Mouse (Mus musculus) stomach, embryonic 14.5 days (tissue): ENCODE results near the gene Hivep2. TPM values are rescaled to one million over a fixed set of nuclear protein-coding genes. Genes with fewer than 3 reads are reported as not detected.
A peak's percentile ranks its signal among the peaks of the same experiment; 100 is the strongest.

Experiments
- ATAC-seq: fragments of 200-750 bp; cut with Nextera tagmentation; 2 replicates; pipeline ENCODE4 v1.8.0; 2017; ENCODE audit warnings: low read depth, moderate TSS enrichment; ENCODE audit not compliant: insufficient number of reproducible peaks, insufficient read depth, low FRiP score
- H3K27ac ChIP-seq: fragments of 300-500 bp; sonication (generic); 2 replicates; pipeline ENCODE4 v1.5.1; 2014; ENCODE audit warnings: mild to moderate bottlenecking, low read length, moderate library complexity, mixed read lengths
- H3K27me3 ChIP-seq: fragments of 300-500 bp; sonication (generic); 2 replicates; pipeline ENCODE4 v1.6.1; 2014; ENCODE audit warnings: low read length, control low read depth, mixed read lengths; ENCODE audit not compliant: control insufficient read depth, insufficient read depth
- H3K36me3 ChIP-seq: fragments of 300-500 bp; sonication (generic); 2 replicates; pipeline ENCODE4 v1.6.1; 2014; ENCODE audit warnings: mild to moderate bottlenecking, control low read depth, low read length, moderate library complexity, mixed read lengths; ENCODE audit not compliant: control insufficient read depth, insufficient read depth
- H3K4me1 ChIP-seq: fragments of 300-500 bp; sonication (generic); 2 replicates; pipeline ENCODE4 v1.6.1; 2014; ENCODE audit warnings: low read length, control low read depth, mixed read lengths; ENCODE audit not compliant: control insufficient read depth, insufficient read depth
- H3K4me2 ChIP-seq: fragments of 300-500 bp; sonication (generic); replicated peaks from 2 replicates; pipeline ENCODE4 v1.6.1; 2014; ENCODE audit warnings: low read depth, low read length, control low read depth
- H3K4me3 ChIP-seq: fragments of 300-500 bp; sonication (generic); 2 replicates; pipeline ENCODE4 v1.5.1; 2014; ENCODE audit warnings: low read depth, low read length, control low read depth
- H3K9ac ChIP-seq: fragments of 300-500 bp; sonication (generic); replicated peaks from 2 replicates; pipeline ENCODE4 v1.6.1; 2014; ENCODE audit warnings: low read depth, mild to moderate bottlenecking, control low read depth, low read length, moderate library complexity, mixed read lengths
- H3K9me3 ChIP-seq: fragments of 300-500 bp; sonication (generic); 2 replicates; pipeline ENCODE4 v1.6.1; 2016; ENCODE audit warnings: low read depth, low read length, control low read depth; ENCODE audit not compliant: control insufficient read depth
- WGBS: fragments of 180-500 bp; shearing (Covaris S2); extraction: QIAGEN DNeasy Blood & Tissue Kit; methylation state at CpG from one replicate; pipeline ENCODE4 v1.1.7; 2014; 5-methylcytosine and 5-hydroxymethylcytosine counted together
- polyA plus RNA-seq: library from polyadenylated mRNA; unstranded; fragments of >200 nt; fragmentation: Nextera tagmentation; extraction: Ambion mirVana; gene quantifications from 2 replicates; pipeline ENCODE4 v1.2.1, GENCODE M21; 2014

Hivep2 gene
- polyA plus RNA-seq, 1 experiment from 2014 or later, result 10.6 TPM

DNA sequence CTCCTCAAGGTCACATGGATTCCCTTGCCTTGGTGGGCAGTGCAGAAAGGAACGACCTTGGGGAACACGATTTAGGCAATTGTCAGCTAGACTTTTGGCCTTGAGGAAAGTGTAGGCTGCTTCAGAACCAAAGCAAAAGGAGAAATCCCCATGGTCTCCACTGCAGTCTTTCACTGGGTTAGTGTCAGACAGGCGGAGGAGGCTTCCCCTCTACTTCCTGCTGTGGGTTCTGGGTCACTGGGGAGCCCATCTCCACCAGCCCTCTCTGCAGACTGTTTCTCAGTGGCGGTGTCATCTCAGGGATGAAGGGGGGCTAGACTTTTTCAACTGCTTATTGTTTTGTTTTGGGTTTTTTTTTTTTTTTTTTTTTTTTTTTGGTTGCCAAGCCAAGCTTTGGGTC lies 79.9 kb downstream of the Hivep2 start:
- no peaks in the 10 kb centered on the region for H3K27me3 ChIP-seq
- WGBS, result 58% methylated on average over 4 of the region's 4 CpGs
- H3K9ac ChIP-seq, result no peak overlapping the region
- ATAC-seq, result no peak
- no peak overlapping the region for H3K4me2 ChIP-seq
- no peak overlapping the region for H3K4me3 ChIP-seq
- peaks cover 11% of the 10 kb centered on the region for H3K4me1 ChIP-seq
- H3K36me3 ChIP-seq, result no peaks in the 10 kb centered on the region
- H3K27ac ChIP-seq, result no peak overlapping the region
- no peaks in the 10 kb centered on the region for H3K9me3 ChIP-seq

GRCm38 (mm10) chr10:14046171-14046651 lies 80.3 kb downstream of the Hivep2 start:
- 17% methylated on average over 4 of the region's 4 CpGs for WGBS
- Histone ChIP-seq H3K4me3 (no peak overlapping the region), H3K9me3 (no peaks in the 10 kb centered on the region), H3K27me3 (no peaks in the 10 kb centered on the region), H3K9ac (no peak overlapping the region), H3K4me1 (peaks cover 11% of the 10 kb centered on the region), H3K4me2 (no peak overlapping the region), H3K36me3 (no peaks in the 10 kb centered on the region), H3K27ac (no peak overlapping the region)
- no peak for ATAC-seq

- Histone ChIP-seq H3K9me3 (no peaks in the 10 kb centered on the region), H3K36me3 (no peaks in the 10 kb centered on the region), H3K27me3 (no peaks in the 10 kb centered on the region), H3K27ac (no peak overlapping the region), H3K4me3 (no peak overlapping the region), H3K4me2 (no peak overlapping the region), H3K9ac (no peak overlapping the region), H3K4me1 (peaks cover 11% of the 10 kb centered on the region)
- ATAC-seq, result no peak
- WGBS, result 70% methylated on average over 2 of the region's 2 CpGs
These were observed 81.1 kb downstream of the Hivep2 start for GRCm38 (mm10) chr10:14046935-14047334.

DNA sequence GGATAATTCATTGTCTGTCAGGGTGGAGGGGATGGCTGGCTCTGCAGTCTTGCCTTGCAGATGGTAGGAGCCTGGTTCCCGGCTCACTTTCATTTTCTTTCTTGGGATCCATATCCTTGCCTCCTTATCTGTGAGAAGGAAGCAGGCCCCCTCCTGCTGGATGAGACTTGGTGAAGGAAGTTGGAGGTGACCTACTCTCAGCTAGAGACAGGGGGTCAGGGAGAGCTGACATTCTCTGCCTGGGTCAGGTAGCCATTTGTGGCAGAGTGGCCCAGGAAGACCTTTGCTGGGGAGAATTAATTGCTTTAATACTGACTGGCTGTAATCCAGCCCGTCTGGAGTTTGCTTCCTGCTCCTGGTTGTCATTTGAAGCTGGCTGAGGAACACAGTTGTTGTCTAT lies 81.8 kb downstream of the Hivep2 start:
- no peak overlapping the region for H3K4me2 ChIP-seq
- 45% methylated on average over 2 of the region's 2 CpGs for WGBS
- ATAC-seq, result 0 out of 2 replicates have a peak, but pooled peaks have one; percentile 23

DNA sequence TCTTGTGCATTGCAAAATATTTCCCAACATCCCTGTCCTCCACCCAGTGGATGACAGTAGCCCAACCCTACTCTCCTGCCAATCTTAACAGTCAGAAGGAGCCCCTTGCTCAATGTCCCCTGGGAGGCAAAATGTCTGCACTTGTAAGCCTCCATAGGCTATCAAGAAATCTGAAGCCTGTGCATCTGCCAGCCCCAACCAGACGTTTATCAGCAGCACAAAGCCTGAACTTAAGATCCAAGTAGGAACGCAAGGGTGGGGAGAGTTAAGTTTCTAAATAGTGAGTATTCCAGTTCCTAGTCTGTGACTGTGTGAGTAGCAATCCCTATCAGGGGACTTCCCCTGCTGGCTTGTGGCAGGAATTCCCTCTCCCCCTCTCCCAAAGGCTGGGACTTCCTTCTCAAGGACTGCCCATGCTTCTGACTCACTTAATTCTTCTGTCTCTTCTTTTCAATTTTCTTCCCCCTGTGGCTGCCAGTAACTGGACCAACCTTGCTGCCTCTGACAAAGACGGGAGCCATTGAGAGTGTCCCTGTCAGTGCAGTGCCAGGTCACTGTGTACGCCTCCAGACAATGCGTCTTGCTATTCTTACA lies 82.5 kb downstream of the Hivep2 start:
- no peaks in the 10 kb centered on the region for H3K9me3 ChIP-seq
- no peak; the same call in 1 of the 2 replicates for ATAC-seq
- peaks cover 11% of the 10 kb centered on the region for H3K4me1 ChIP-seq
- H3K36me3 ChIP-seq, result no peaks in the 10 kb centered on the region
- 45% methylated on average over 5 of the region's 5 CpGs for WGBS
- no peak overlapping the region for H3K4me2 ChIP-seq
- H3K27me3 ChIP-seq, result no peaks in the 10 kb centered on the region
- H3K4me3 ChIP-seq, result no peak overlapping the region
- H3K9ac ChIP-seq, result no peak overlapping the region
- H3K27ac ChIP-seq, result no peak overlapping the region

More for the DNA sequence above, 81.8 kb downstream of the Hivep2 start:
- H3K9me3 ChIP-seq, result no peaks in the 10 kb centered on the region
- no peak overlapping the region for H3K4me3 ChIP-seq
- no peaks in the 10 kb centered on the region for H3K27me3 ChIP-seq
- no peaks in the 10 kb centered on the region for H3K36me3 ChIP-seq
- H3K4me1 ChIP-seq, result peaks cover 11% of the 10 kb centered on the region
- H3K27ac ChIP-seq, result no peak overlapping the region
- no peak overlapping the region for H3K9ac ChIP-seq

- Histone ChIP-seq H3K27me3 (no peaks in the 10 kb centered on the region), H3K27ac (no peak overlapping the region), H3K9me3 (no peaks in the 10 kb centered on the region), H3K4me1 (peaks cover 11% of the 10 kb centered on the region), H3K36me3 (no peaks in the 10 kb centered on the region), H3K9ac (no peak overlapping the region), H3K4me2 (no peak overlapping the region), H3K4me3 (no peak overlapping the region)
- WGBS, result 69% methylated on average over 10 of the region's 10 CpGs
- ATAC-seq, result no peak
These were observed 83.1 kb downstream of the Hivep2 start for GRCm38 (mm10) chr10:14048916-14049445.

DNA sequence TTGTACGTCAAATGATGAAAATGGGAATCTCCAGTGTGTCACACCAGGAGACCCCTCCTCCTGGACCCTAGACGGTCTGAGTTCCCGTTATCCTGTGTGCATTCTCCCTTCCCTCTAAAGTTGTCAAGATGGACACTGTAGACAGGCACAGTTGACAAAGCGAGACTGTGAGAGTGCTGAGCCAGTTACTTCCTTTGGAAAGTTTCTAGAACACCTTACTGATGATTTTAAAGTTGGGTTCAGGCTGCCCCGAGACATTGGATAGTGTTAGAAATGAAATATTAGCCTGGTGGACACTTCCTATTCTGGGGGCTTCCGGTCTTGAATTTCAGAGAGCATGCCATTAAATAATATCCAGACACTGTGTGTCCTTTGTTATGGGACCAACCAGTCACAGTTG lies 83.8 kb downstream of the Hivep2 start:
- Histone ChIP-seq H3K9ac (no peak overlapping the region), H3K36me3 (no peaks in the 10 kb centered on the region), H3K4me1 (peaks cover 11% of the 10 kb centered on the region), H3K4me3 (no peak overlapping the region), H3K27ac (no peak overlapping the region), H3K27me3 (no peaks in the 10 kb centered on the region), H3K4me2 (no peak overlapping the region), H3K9me3 (no peaks in the 10 kb centered on the region)
- 83% methylated on average over 6 of the region's 6 CpGs for WGBS
- ATAC-seq, result no peak

GRCm38 (mm10) chr10:14050586-14050985 lies 84.7 kb downstream of the Hivep2 start:
- peaks cover 12% of the 10 kb centered on the region for H3K4me1 ChIP-seq
- 90% methylated on average over 8 of the region's 8 CpGs for WGBS

More at GRCm38 (mm10) chr10:14050586-14050985, 84.7 kb downstream of the Hivep2 start:
- no peak overlapping the region for H3K4me2 ChIP-seq
- H3K9ac ChIP-seq, result no peak overlapping the region
- no peaks in the 10 kb centered on the region for H3K9me3 ChIP-seq
- no peaks in the 10 kb centered on the region for H3K27me3 ChIP-seq
- H3K4me3 ChIP-seq, result no peak overlapping the region
- no peak for ATAC-seq
- H3K27ac ChIP-seq, result no peak overlapping the region
- H3K36me3 ChIP-seq, result no peaks in the 10 kb centered on the region
